Mouse (Mus musculus) cerebellum, postnatal 25 days (tissue): ENCODE data around the gene Ankrd34a.

Experiments used
- DNase-seq, 2 experiments: peaks; one replicate each; pipeline ENCODE4 v3.0.0; 2021; ENCODE audit warnings: mixed read lengths in 2 of 2

Gene Ankrd34a

GRCm38 (mm10) chr3:96596228-96596707, at the start of gene Ankrd34a:
Ankrd34a (plus strand) TSS chr3:96596636.
- DNase-seq: peak; percentile 93 to 96

- DNase-seq: no peak
Measured at GRCm38 (mm10) chr3:96546880-96547279, 49.6 kb upstream of the Ankrd34a start.

GRCm38 (mm10) chr3:96547389-96547960, 49.0 kb upstream of the Ankrd34a start:
- peak; percentile 86 to 90 for DNase-seq

GRCm38 (mm10) chr3:96548824-96549223, 47.6 kb upstream of the Ankrd34a start:
- DNase-seq: no peak

GRCm38 (mm10) chr3:96549346-96549745, 47.1 kb upstream of the Ankrd34a start:
- DNase-seq: no peak

GRCm38 (mm10) chr3:96551203-96551602, 45.2 kb upstream of the Ankrd34a start:
- peak; percentile 36 to 61 for DNase-seq

- no peak for DNase-seq
Measured at GRCm38 (mm10) chr3:96551890-96552289, 44.5 kb upstream of the Ankrd34a start.

GRCm38 (mm10) chr3:96553601-96554000, 42.8 kb upstream of the Ankrd34a start:
- DNase-seq: no peak

- DNase-seq: no peak
Measured at GRCm38 (mm10) chr3:96554251-96554650, 42.2 kb upstream of the Ankrd34a start.

GRCm38 (mm10) chr3:96555041-96555596, 41.3 kb upstream of the Ankrd34a start:
- DNase-seq: peak; percentile 42 to 46

- no peak for DNase-seq
Measured at GRCm38 (mm10) chr3:96555999-96556614, 40.3 kb upstream of the Ankrd34a start.

- no peak for DNase-seq
Measured at GRCm38 (mm10) chr3:96556651-96557635, 39.5 kb upstream of the Ankrd34a start.

GRCm38 (mm10) chr3:96557694-96558093, 38.7 kb upstream of the Ankrd34a start, which contains the start of gene Txnip:
Txnip (plus strand) TSS chr3:96557957.
- DNase-seq: peak; percentile 97 to 98

GRCm38 (mm10) chr3:96558159-96558558, 38.3 kb upstream of the Ankrd34a start:
- peak in 1 of 2 experiments; percentile 36 for DNase-seq

- DNase-seq: no peak
Measured at GRCm38 (mm10) chr3:96558668-96559196, 37.7 kb upstream of the Ankrd34a start.

- peak in 1 of 2 experiments; percentile 29 for DNase-seq
Measured at GRCm38 (mm10) chr3:96559398-96559910, 37.0 kb upstream of the Ankrd34a start.

- DNase-seq: peak in 1 of 2 experiments; percentile 31
Measured at GRCm38 (mm10) chr3:96559911-96560850, 36.3 kb upstream of the Ankrd34a start.

GRCm38 (mm10) chr3:96560881-96561668, 35.4 kb upstream of the Ankrd34a start:
- DNase-seq: no peak

GRCm38 (mm10) chr3:96561946-96562681, 34.3 kb upstream of the Ankrd34a start:
- DNase-seq: no peak
